Mouse (Mus musculus) heart, embryonic 15.5 days (tissue): ENCODE measurements around the gene Gucd1. TPM values are rescaled to one million over a fixed set of nuclear protein-coding genes. Genes with fewer than 3 reads are reported as not detected.

ENCODE experiments used
- polyA plus RNA-seq: library from polyadenylated mRNA; unstranded; fragments of >200 nt; fragmentation: Nextera tagmentation; extraction: Ambion mirVana; gene quantifications from 2 replicates; pipeline ENCODE4 v1.2.1, GENCODE M21; 2015

Gene Gucd1
- polyA plus RNA-seq, 1 experiment from 2014 or later: 22.8 TPM

Other genes with a start within 250 kb of the Gucd1 start
- 5.7 and 6.3 TPM in 2 replicates for gene Adora2a, start 201.1 kb downstream of the Gucd1 start, polyA plus RNA-seq
- gene Upb1, start 116.9 kb downstream of the Gucd1 start, polyA plus RNA-seq: 0.62 and 0.75 TPM in 2 replicates
- 84.9 and 92.3 TPM in 2 replicates for gene Snrpd3, start 421 bp downstream of the Gucd1 start, polyA plus RNA-seq
- gene Lrrc75b, start 42.4 kb upstream of the Gucd1 start, polyA plus RNA-seq: 1.7 and 2.2 TPM in 2 replicates
- 0.48 and 0.86 TPM in 2 replicates for gene Ggt1, start 43.6 kb upstream of the Gucd1 start, polyA plus RNA-seq
- gene Ggt5, start 71.4 kb upstream of the Gucd1 start, polyA plus RNA-seq: 7.5 and 9.5 TPM in 2 replicates
- gene Susd2, start 126.0 kb upstream of the Gucd1 start, polyA plus RNA-seq: 11.0 and 15.7 TPM in 2 replicates
- gene Cabin1, start 246.4 kb upstream of the Gucd1 start, polyA plus RNA-seq: 25.2 and 26.7 TPM in 2 replicates